Mouse (Mus musculus): ENCODE results near the gene Sptb.

DNA sequence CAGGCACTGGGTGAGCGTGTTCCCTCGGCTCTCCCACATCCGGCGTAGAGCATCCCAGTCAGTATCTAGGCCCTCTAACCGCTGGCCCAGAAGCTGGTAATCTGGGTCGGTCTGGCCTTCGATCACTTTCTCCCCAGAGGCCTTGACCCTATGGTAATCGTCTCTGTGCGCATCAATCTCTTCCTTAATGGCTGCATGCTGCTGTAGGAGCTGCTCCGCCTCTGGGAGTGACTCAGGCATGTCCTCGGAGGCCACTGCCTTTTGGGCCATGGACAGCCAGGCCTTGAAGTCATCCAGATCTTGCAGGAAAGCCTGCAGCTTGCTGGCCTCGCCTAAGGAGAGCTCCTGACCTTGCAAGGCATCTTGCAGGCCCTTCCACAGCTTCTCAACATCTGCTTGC, 97.7 kb downstream of the Sptb start:
- TF ChIP-seq CTCF (IDR thresholded peaks at IDR 0.05; ENCODE audit: borderline replicate concordance, insufficient read depth, low read depth, low read length) (no peak), POLR2A (IDR thresholded peaks at IDR 0.05; ENCODE audit: borderline replicate concordance, insufficient read depth, low read length) (no peak)

Measured in cerebellum, adult 2 months (tissue).